Mouse (Mus musculus) hindbrain, embryonic 12.5 days (tissue): ENCODE results near the gene Acsbg2. TPM values are rescaled to one million over a fixed set of nuclear protein-coding genes. Genes with fewer than 3 reads are reported as not detected.

Experiments
- ATAC-seq: fragments of 200-750 bp; cut with Nextera tagmentation; 2 replicates; pipeline ENCODE4 v1.8.0; 2017; ENCODE audit warnings: moderate TSS enrichment; ENCODE audit not compliant: low FRiP score
- H3K27ac ChIP-seq: fragments of 300-500 bp; sonication (generic); 2 replicates; pipeline ENCODE4 v1.5.1; 2016; ENCODE audit warnings: mild to moderate bottlenecking
- H3K27me3 ChIP-seq: fragments of 300-500 bp; sonication (generic); 2 replicates; pipeline ENCODE4 v1.6.1; 2016; ENCODE audit warnings: mild to moderate bottlenecking
- H3K36me3 ChIP-seq: fragments of 300-500 bp; sonication (generic); 2 replicates; pipeline ENCODE4 v1.6.1; 2016; ENCODE audit warnings: mild to moderate bottlenecking
- H3K4me1 ChIP-seq: fragments of 300-500 bp; sonication (generic); 2 replicates; pipeline ENCODE4 v1.6.1; 2016
- H3K4me2 ChIP-seq: fragments of 300-500 bp; sonication (generic); replicated peaks from 2 replicates; pipeline ENCODE4 v1.6.1; 2016; ENCODE audit warnings: mild to moderate bottlenecking
- H3K4me3 ChIP-seq: fragments of 300-500 bp; sonication (generic); 2 replicates; pipeline ENCODE4 v1.5.1; 2016; ENCODE audit warnings: mild to moderate bottlenecking
- H3K9ac ChIP-seq: fragments of 300-500 bp; sonication (generic); 2 replicates; pipeline ENCODE4 v1.6.1; 2016; ENCODE audit warnings: mild to moderate bottlenecking, moderate library complexity
- H3K9me3 ChIP-seq: fragments of 300-500 bp; sonication (generic); replicated peaks from 2 replicates; pipeline ENCODE4 v1.6.1; 2016; ENCODE audit warnings: mild to moderate bottlenecking
- WGBS: fragments of 180-500 bp; shearing (Covaris S2); methylation state at CpG from one replicate; pipeline ENCODE4 v1.1.7; 2016; 5-methylcytosine and 5-hydroxymethylcytosine counted together
- polyA plus RNA-seq: library from polyadenylated mRNA; unstranded; fragments of >200 nt; fragmentation: Nextera tagmentation; extraction: Ambion mirVana; gene quantifications from 2 replicates; pipeline ENCODE4 v1.2.1, GENCODE M21; 2016

The Acsbg2 gene
- polyA plus RNA-seq, 1 experiment from 2014 or later, result not detected

GRCm38 (mm10) chr17:56890018-56890417, 15.8 kb upstream of the Acsbg2 start:
- WGBS, result 92% methylated on average over 2 of the region's 2 CpGs
- Histone ChIP-seq H3K4me1 (no peaks in the 10 kb centered on the region), H3K4me3 (no peak overlapping the region), H3K36me3 (peaks cover 67% of the 10 kb centered on the region), H3K9me3 (peaks cover 5% of the 10 kb centered on the region; the same call in 1 of the 2 replicates), H3K4me2 (no peak overlapping the region), H3K27ac (no peak overlapping the region), H3K27me3 (no peaks in the 10 kb centered on the region), H3K9ac (no peak overlapping the region)
- ATAC-seq, result no peak

- Histone ChIP-seq H3K36me3 (peaks cover 47% of the 10 kb centered on the region), H3K9me3 (peaks cover 5% of the 10 kb centered on the region; the same call in 1 of the 2 replicates), H3K4me3 (no peak overlapping the region), H3K27me3 (no peaks in the 10 kb centered on the region), H3K4me2 (no peak overlapping the region), H3K9ac (no peak overlapping the region), H3K27ac (no peak overlapping the region), H3K4me1 (no peaks in the 10 kb centered on the region)
- 70% methylated on average over 2 of the region's 3 CpGs for WGBS
- no peak for ATAC-seq
These were observed 13.8 kb upstream of the Acsbg2 start for GRCm38 (mm10) chr17:56888050-56888449.

DNA sequence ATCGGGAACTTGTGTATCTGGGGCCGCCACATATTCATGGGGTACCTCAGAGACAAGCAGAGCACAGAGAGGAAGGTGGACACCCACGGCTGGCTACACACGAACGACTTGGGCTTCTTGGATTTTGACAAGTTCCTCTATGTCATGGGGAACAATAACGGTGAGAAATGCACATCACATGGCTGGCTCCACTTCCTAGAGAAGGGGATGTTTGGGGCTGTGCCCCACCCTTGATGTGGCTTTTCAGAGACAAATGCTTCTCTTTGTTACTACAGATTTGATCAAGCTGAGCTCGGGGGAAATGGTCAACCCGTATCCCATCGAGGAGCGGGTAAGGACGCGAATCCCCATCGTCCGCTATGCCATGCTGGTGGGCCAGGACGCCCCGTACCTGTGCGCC, 10.6 kb upstream of the Acsbg2 start:
- WGBS, result 89% methylated on average over 17 of the region's 17 CpGs

GRCm38 (mm10) chr17:56884331-56884730, 10.1 kb upstream of the Acsbg2 start:
- Histone ChIP-seq H3K4me3 (no peak overlapping the region), H3K36me3 (peaks cover 14% of the 10 kb centered on the region), H3K9me3 (peaks cover 5% of the 10 kb centered on the region; the same call in 1 of the 2 replicates), H3K4me2 (no peak overlapping the region), H3K27me3 (no peaks in the 10 kb centered on the region), H3K4me1 (no peaks in the 10 kb centered on the region), H3K9ac (no peak overlapping the region), H3K27ac (no peak overlapping the region)
- WGBS, result 70% methylated on average over 5 of the region's 5 CpGs
- ATAC-seq, result no peak

More for the DNA sequence above, 10.6 kb upstream of the Acsbg2 start:
- Histone ChIP-seq H3K9ac (no peak overlapping the region), H3K27me3 (no peaks in the 10 kb centered on the region), H3K36me3 (peaks cover 19% of the 10 kb centered on the region), H3K4me1 (no peaks in the 10 kb centered on the region), H3K27ac (no peak overlapping the region), H3K4me3 (no peak overlapping the region), H3K4me2 (no peak overlapping the region), H3K9me3 (peaks cover 5% of the 10 kb centered on the region; the same call in 1 of the 2 replicates)
- no peak for ATAC-seq

- H3K4me1 ChIP-seq, result no peaks in the 10 kb centered on the region
- no peak overlapping the region for H3K9ac ChIP-seq
- H3K36me3 ChIP-seq, result peaks cover 7% of the 10 kb centered on the region; the same call in 1 of the 2 replicates
- 44% methylated on average over 17 of the region's 17 CpGs for WGBS
- peaks cover 5% of the 10 kb centered on the region; the same call in 1 of the 2 replicates for H3K9me3 ChIP-seq
- no peak overlapping the region for H3K27ac ChIP-seq
- ATAC-seq, result no peak
- no peak overlapping the region for H3K4me2 ChIP-seq
- no peak overlapping the region for H3K4me3 ChIP-seq
- H3K27me3 ChIP-seq, result no peaks in the 10 kb centered on the region
These were observed 9.4 kb upstream of the Acsbg2 start for GRCm38 (mm10) chr17:56883612-56884011.

- WGBS, result 92% methylated on average over 19 of the region's 19 CpGs
- H3K27ac ChIP-seq, result no peak overlapping the region
- no peaks in the 10 kb centered on the region for H3K27me3 ChIP-seq
- no peaks in the 10 kb centered on the region for H3K4me1 ChIP-seq
- no peak for ATAC-seq
- no peak overlapping the region for H3K9ac ChIP-seq
- H3K36me3 ChIP-seq, result no peaks in the 10 kb centered on the region
- no peaks in the 10 kb centered on the region for H3K9me3 ChIP-seq
- H3K4me3 ChIP-seq, result no peak overlapping the region
- no peak overlapping the region for H3K4me2 ChIP-seq
These were observed 3.2 kb upstream of the Acsbg2 start for GRCm38 (mm10) chr17:56877426-56877825.

DNA sequence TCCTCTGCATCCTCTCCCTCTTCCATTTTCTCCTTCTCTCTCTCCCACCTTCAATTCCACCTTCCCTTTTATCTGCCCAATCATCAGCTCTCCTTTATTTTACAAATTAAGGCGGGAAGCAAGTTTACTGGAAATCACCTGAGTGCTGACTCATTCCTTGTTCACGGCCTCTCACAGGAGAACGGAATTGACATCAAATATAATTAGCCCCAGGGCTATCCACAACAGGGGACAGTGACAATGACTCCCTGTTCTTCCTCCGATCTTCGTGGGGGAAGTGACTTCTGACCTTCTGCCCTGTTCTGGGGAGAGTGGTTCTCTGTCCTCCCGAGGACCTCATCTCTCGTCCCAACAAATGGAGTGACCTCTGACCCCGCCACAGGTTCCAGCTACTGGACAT, 2.7 kb upstream of the Acsbg2 start:
- no peak for ATAC-seq
- no peaks in the 10 kb centered on the region for H3K27me3 ChIP-seq
- no peak overlapping the region for H3K9ac ChIP-seq
- no peaks in the 10 kb centered on the region for H3K9me3 ChIP-seq
- no peaks in the 10 kb centered on the region for H3K36me3 ChIP-seq
- H3K27ac ChIP-seq, result no peak overlapping the region
- no peak overlapping the region for H3K4me3 ChIP-seq
- no peak overlapping the region for H3K4me2 ChIP-seq
- no peaks in the 10 kb centered on the region for H3K4me1 ChIP-seq
- 69% methylated on average over 8 of the region's 8 CpGs for WGBS

- Histone ChIP-seq H3K4me1 (no peaks in the 10 kb centered on the region), H3K27me3 (no peaks in the 10 kb centered on the region), H3K4me3 (no peak overlapping the region), H3K27ac (no peak overlapping the region), H3K9me3 (no peaks in the 10 kb centered on the region), H3K4me2 (no peak overlapping the region), H3K36me3 (no peaks in the 10 kb centered on the region), H3K9ac (no peak overlapping the region)
- ATAC-seq, result no peak
- WGBS, result 80% methylated on average over 3 of the region's 3 CpGs
These were observed 2.2 kb upstream of the Acsbg2 start for GRCm38 (mm10) chr17:56876465-56876864.

DNA sequence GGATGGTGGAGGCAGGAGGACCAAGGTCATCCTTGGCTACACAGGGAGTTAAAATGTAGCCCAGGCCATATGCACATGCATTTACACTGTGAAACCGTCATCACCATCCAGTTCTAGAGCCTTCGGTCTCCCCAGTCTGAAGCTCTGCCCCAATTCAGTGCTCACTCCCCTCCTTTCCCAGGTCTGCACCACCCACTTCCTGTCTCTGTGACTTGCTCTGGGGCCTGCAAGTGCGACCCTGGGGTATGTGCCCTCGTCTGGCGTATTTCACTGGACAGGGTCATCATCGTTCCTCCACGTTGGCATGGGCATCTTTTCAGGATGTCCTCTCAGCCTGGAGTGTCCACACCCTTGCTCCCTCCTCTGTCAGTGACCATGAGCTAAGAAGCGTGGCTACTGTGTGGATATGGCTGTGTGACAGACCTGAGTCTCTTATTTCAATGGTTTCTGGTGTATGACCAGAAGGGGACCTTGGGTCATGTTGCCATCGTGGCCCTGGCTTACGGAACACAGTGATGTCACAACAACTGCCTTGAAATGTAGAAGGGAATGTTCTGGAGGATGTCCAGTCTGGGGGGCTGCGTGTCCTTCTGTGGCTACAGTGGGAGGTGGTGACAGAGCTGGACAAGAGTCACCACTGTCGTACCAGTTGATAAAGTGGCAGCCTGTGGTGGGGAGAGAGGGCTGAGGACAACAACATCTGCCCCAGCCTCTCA, 847 bp upstream of the Acsbg2 start, which contains the start of gene 1700061G19Rik:
Gene 1700061G19Rik, plus strand, starts transcription at position 542 of the 716 bp plus-strand sequence.
- H3K4me2 ChIP-seq, result no peak within 1 kb of the TSS
- no peaks in the 10 kb centered on the region for H3K4me1 ChIP-seq
- H3K27me3 ChIP-seq, result no peaks in the 10 kb centered on the region
- no peaks in the 10 kb centered on the region for H3K36me3 ChIP-seq
- no peaks in the 10 kb centered on the region for H3K9me3 ChIP-seq
- no peak within 1 kb of the TSS for H3K4me3 ChIP-seq
- WGBS, result 85% methylated on average over 12 of the region's 12 CpGs
- no peak within 1 kb of the TSS for H3K9ac ChIP-seq
- ATAC-seq, result no peak
- H3K27ac ChIP-seq, result no peak within 1 kb of the TSS

DNA sequence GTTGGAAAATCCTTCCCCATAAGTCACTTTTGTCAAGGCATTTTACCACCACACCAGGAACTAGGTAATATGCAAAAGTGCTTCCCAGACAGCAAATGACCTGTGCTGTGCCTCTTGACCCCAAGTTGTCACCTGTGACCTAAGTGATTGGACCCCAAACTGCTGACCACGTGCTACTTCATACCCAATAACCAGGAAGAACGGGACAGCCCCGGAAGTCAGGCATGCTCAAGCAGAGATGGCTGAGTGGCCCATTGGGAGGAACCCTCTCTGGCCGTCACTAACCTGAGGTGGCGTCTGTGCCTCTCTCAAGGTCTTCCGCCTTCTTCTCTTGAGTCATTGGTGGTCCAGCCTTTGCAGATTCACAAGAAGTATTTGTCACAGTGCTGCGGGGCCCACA, 1.7 kb downstream of the Acsbg2 start:
- no peak for ATAC-seq
- Histone ChIP-seq H3K4me2 (no peak overlapping the region), H3K9ac (no peak overlapping the region), H3K4me3 (no peak overlapping the region), H3K27ac (no peak overlapping the region), H3K27me3 (no peaks in the 10 kb centered on the region), H3K4me1 (no peaks in the 10 kb centered on the region), H3K9me3 (no peaks in the 10 kb centered on the region), H3K36me3 (no peaks in the 10 kb centered on the region)
- WGBS, result 78% methylated on average over 7 of the region's 7 CpGs

- WGBS, result 68% methylated on average over 8 of the region's 8 CpGs
- no peak for ATAC-seq
- Histone ChIP-seq H3K4me1 (no peaks in the 10 kb centered on the region), H3K9me3 (peaks cover 5% of the 10 kb centered on the region), H3K4me3 (no peak overlapping the region), H3K36me3 (no peaks in the 10 kb centered on the region), H3K27ac (no peak overlapping the region), H3K9ac (no peak overlapping the region), H3K4me2 (no peak overlapping the region), H3K27me3 (no peaks in the 10 kb centered on the region)
These were observed 2.5 kb downstream of the Acsbg2 start for GRCm38 (mm10) chr17:56871767-56872166.

- H3K4me2 ChIP-seq, result no peak overlapping the region
- H3K4me3 ChIP-seq, result no peak overlapping the region
- peaks cover 5% of the 10 kb centered on the region for H3K9me3 ChIP-seq
- no peak for ATAC-seq
- 77% methylated on average over 15 of the region's 15 CpGs for WGBS
- no peaks in the 10 kb centered on the region for H3K36me3 ChIP-seq
- H3K27ac ChIP-seq, result no peak overlapping the region
- no peak overlapping the region for H3K9ac ChIP-seq
- no peaks in the 10 kb centered on the region for H3K4me1 ChIP-seq
- H3K27me3 ChIP-seq, result no peaks in the 10 kb centered on the region
These were observed 3.8 kb downstream of the Acsbg2 start for GRCm38 (mm10) chr17:56870287-56870953.
